Mouse (Mus musculus): ENCODE results near the gene Fhit. TPM values are rescaled to one million over a fixed set of nuclear protein-coding genes. Genes with fewer than 3 reads are reported as not detected.
"Not testable (repeated sequence)": the region's sequence is repeated elsewhere in the genome, so short reads cannot be mapped to it uniquely, and the experiment has no call there.

Gene Fhit
- polyA plus RNA-seq, 1 experiment from 2014 or later, result 8.6 TPM

DNA sequence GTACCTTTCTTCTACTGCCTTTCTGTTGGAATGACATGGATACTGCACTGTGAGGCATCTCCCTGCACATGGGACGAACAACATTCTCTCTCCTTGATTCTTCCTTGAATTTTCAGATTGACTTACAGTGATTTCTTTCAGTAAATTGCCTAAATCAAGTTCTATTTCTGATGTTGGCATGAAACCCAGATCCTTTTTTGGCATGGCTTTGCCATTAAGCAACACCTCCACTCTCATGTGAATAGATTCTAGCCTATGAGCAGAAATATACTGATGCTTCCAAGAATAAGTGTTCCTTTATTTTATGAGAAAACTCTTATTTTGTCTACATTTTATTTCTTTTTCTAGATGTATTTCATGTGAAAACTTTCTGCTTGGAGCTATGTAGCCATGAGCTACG, 383.1 kb downstream of the Fhit start:
- 98% methylated on average over 2 of the region's 2 CpGs for WGBS
- no peaks in the 10 kb centered on the region for H3K27me3 ChIP-seq (replicated peaks)
- no peak overlapping the region for H3K4me2 ChIP-seq
- no peaks in the 10 kb centered on the region for H3K4me1 ChIP-seq
- no peaks in the 10 kb centered on the region for H3K36me3 ChIP-seq (replicated peaks)
- ATAC-seq (replicated peaks), result no peak
- H3K27ac ChIP-seq, result no peak overlapping the region
- H3K4me3 ChIP-seq, result no peak overlapping the region
- H3K9me3 ChIP-seq, result no peaks in the 10 kb centered on the region
- H3K9ac ChIP-seq, result no peak overlapping the region

DNA sequence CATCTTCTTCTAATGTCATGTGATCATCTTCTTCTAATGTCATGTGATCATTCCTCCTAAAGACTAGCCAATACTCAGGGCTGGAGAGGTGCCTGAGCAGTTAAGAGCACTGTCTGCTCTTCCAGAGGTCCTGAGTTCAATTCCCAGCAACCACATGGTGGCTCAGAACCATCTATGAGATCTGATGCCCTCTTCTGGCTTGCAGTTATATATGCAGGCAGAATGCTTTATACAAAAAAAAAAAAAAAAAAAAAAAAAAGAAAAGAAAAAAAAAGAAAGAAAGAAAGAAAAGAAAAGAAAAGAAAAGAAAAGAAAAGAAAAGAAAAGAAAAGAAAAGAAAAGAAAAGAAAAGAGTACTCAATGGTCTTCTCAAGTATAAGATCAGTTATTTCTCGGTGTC, 407.0 kb downstream of the Fhit start:
- H3K9me3 ChIP-seq; H3K4me2 ChIP-seq; H3K27ac ChIP-seq; H3K4me3 ChIP-seq; H3K36me3 ChIP-seq (replicated peaks); H3K27me3 ChIP-seq (replicated peaks); H3K4me1 ChIP-seq; H3K9ac ChIP-seq; ATAC-seq (replicated peaks): not testable (repeated sequence)
- WGBS, result 91% methylated on average over 1 of the region's 1 CpGs

DNA sequence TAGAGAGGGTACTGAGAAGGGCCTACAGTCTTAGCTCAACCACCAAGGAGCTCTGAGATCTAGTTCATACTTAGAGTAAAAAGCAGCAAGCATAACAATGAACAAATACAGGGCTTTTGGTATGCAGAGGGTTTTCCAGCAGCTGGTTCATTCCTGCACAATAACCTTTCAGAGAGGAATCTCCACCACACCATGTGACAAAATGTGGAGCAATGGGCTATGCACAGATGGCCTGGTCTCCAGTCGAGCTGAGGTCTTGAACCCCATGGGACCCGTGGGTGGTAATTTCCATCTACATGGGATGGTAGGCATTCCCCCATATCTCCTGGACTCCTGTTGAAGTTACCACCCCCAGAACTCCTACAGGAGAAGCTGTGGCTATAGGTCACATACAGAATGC, 423.8 kb downstream of the Fhit start:
- no peak overlapping the region for H3K9ac ChIP-seq
- no peak overlapping the region for H3K27ac ChIP-seq
- no peaks in the 10 kb centered on the region for H3K9me3 ChIP-seq
- no peaks in the 10 kb centered on the region for H3K36me3 ChIP-seq (replicated peaks)
- no peak overlapping the region for H3K4me2 ChIP-seq
- no peak overlapping the region for H3K4me3 ChIP-seq
- ATAC-seq (replicated peaks), result no peak
- WGBS, result 79% methylated on average over 2 of the region's 2 CpGs
- H3K27me3 ChIP-seq (replicated peaks), result no peaks in the 10 kb centered on the region
- no peaks in the 10 kb centered on the region for H3K4me1 ChIP-seq

DNA sequence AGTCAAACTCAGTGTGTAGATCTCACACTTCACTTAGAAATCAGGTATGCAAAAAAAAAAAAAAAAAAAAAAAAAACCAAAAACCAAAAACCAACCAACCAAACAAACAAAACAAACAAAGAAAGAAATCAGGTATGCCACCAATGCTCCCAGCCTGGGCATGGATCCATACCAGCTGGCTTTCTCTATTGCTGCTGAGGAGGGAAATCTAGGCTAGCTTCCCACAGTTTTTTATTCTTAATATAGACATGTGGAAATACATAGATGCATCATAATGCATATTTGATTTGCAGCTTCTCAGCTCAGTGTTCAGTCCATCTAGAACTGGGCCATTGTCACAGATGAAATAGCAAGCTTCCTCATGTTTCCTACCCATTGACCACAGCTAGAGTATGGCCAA, 439.3 kb downstream of the Fhit start:
- Histone ChIP-seq H3K27ac (no peak overlapping the region), H3K9me3 (no peaks in the 10 kb centered on the region), H3K4me3 (no peak overlapping the region), H3K36me3 (replicated peaks) (no peaks in the 10 kb centered on the region), H3K4me2 (no peak overlapping the region), H3K27me3 (replicated peaks) (no peaks in the 10 kb centered on the region), H3K9ac (no peak overlapping the region), H3K4me1 (no peaks in the 10 kb centered on the region)
- ATAC-seq (replicated peaks), result no peak

DNA sequence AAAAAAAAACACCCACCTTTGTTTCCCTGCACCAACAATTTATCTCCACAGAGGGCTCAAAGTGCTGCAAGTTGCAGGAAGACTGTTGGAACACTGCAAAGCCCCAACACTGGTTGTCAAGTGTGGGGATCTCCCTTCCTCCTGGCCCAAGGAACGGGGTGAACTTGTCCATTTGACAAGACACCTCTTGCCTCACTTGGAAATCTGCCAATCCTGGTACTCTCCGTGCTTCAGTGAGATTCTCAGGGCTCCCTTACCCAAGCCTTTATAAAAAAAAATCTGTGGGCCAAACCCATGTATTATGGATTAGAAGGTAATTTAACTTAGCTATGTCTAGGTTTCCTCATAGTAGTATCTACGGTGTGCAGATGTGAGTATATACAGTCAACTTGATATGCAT, 448.9 kb downstream of the Fhit start:
- no peak for ATAC-seq (replicated peaks)
- Histone ChIP-seq H3K4me1 (no peaks in the 10 kb centered on the region), H3K4me2 (no peak overlapping the region), H3K36me3 (replicated peaks) (no peaks in the 10 kb centered on the region), H3K9me3 (no peaks in the 10 kb centered on the region), H3K27ac (no peak overlapping the region), H3K4me3 (no peak overlapping the region), H3K27me3 (replicated peaks) (no peaks in the 10 kb centered on the region), H3K9ac (no peak overlapping the region)
- 68% methylated on average over 3 of the region's 3 CpGs for WGBS

DNA sequence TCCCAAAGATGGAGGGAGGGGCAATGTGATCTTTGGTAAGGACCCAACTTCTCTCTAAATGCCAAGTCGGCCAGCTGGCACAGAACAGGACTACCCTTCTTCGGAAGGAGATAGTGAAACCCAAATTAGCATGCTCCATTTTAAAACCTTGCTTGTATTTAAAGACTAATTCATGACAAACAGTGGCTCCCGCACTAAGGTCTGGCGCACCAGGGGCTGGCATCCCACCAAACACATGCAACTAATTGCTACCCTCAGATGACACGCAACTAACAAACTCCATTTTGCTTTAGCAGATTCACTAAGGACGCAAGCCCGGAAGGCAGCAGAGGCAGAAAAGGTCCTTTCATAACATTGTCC, 449.3 kb downstream of the Fhit start:
- H3K36me3 ChIP-seq (replicated peaks), result no peaks in the 10 kb centered on the region
- WGBS, result 65% methylated on average over 7 of the region's 7 CpGs
- no peak overlapping the region for H3K4me2 ChIP-seq
- H3K4me1 ChIP-seq, result no peaks in the 10 kb centered on the region
- no peak overlapping the region for H3K9ac ChIP-seq
- no peak overlapping the region for H3K4me3 ChIP-seq
- no peaks in the 10 kb centered on the region for H3K9me3 ChIP-seq
- no peak overlapping the region for H3K27ac ChIP-seq
- H3K27me3 ChIP-seq (replicated peaks), result no peaks in the 10 kb centered on the region
- peak; percentile 50 for ATAC-seq (replicated peaks)

DNA sequence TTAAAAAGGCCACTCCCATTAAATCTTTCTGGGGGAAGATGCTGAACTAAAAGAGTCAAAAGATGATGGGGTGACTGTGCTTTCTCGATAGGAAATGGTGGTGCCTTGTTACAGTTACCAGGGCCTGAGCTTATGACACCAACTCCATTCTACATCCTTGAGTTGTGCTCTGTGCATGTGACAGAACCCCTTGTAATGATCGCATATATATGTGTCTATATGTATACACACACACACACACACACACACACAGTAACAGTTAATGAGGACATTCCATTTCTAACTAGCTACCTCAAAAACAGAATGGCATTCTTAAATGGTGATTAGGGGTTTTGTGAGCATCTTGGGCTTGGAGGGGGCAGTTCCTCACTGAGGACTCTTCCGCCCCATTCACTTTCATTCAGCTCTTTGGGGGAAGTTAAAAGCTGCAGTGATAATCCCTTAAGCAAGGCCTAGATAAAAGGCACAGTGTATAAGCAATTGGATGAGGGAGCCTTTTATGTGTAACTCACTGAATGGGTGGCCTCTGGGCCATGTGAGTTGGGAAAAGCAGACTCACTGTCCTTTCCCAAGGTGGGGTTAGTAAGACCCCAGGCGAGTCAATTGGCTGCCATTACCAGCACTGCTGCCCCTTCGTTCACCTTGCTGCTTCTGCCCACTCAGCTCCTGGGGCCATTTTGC, 449.9 kb downstream of the Fhit start:
- Histone ChIP-seq H3K36me3 (replicated peaks) (no peaks in the 10 kb centered on the region), H3K4me2 (no peak overlapping the region), H3K27ac (no peak overlapping the region), H3K9me3 (no peaks in the 10 kb centered on the region), H3K4me1 (no peaks in the 10 kb centered on the region), H3K27me3 (replicated peaks) (no peaks in the 10 kb centered on the region), H3K9ac (no peak overlapping the region), H3K4me3 (no peak overlapping the region)
- WGBS, result 56% methylated on average over 5 of the region's 5 CpGs
- ATAC-seq (replicated peaks), result peak; percentile 89

DNA sequence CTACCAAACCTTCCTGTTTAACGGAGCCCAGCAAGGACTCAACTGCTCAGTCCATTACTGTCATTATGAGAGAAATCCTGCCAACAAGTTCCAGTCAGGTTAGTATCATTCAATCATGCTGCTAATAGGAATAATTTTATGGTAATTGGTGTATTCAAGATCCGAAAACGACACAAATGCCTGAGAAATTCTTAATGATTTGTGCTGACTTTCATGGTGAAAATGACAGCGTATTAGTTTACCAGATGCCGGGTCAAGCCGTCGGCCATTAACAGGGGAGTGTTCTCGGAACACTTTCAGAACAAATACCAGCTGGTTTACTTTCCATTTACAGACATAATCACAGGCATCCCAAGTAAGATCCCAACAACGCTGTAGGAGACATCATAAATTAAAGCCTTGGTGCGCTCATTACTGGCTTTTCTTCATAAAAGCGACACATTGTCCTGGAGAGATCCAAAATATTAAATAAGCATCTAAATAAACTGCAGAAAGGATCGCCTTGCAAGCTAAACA, 451.0 kb downstream of the Fhit start:
- no peak overlapping the region for H3K9ac ChIP-seq
- no peak for ATAC-seq (replicated peaks)
- H3K36me3 ChIP-seq (replicated peaks), result no peaks in the 10 kb centered on the region
- no peak overlapping the region for H3K4me3 ChIP-seq
- H3K4me2 ChIP-seq, result no peak overlapping the region
- no peaks in the 10 kb centered on the region for H3K9me3 ChIP-seq
- H3K27ac ChIP-seq, result no peak overlapping the region
- no peaks in the 10 kb centered on the region for H3K27me3 ChIP-seq (replicated peaks)
- H3K4me1 ChIP-seq, result no peaks in the 10 kb centered on the region
- 72% methylated on average over 12 of the region's 12 CpGs for WGBS

DNA sequence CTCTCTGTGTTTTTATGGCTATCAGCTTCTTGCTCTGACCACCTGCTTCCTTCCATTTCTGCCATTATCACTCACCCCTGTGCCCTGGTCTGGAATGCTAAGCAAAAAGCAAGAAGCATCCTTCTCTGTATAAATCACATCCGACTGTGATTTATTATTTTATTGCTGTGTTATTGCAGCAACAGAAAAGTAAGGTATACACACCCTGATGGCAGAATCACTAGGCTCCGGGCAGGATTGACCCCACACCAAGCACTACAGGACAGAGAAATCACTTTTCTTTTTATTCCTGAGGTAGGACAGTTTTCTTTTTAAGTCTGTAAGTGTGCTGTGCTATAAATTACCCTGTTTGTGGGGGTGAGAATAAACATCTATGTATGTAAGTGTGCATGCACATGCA, 460.1 kb downstream of the Fhit start:
- Histone ChIP-seq H3K4me2 (no peak overlapping the region), H3K27me3 (replicated peaks) (no peaks in the 10 kb centered on the region), H3K4me3 (no peak overlapping the region), H3K9ac (no peak overlapping the region), H3K4me1 (no peaks in the 10 kb centered on the region), H3K36me3 (replicated peaks) (no peaks in the 10 kb centered on the region), H3K9me3 (no peaks in the 10 kb centered on the region), H3K27ac (no peak overlapping the region)
- no peak for ATAC-seq (replicated peaks)
- 88% methylated on average over 2 of the region's 2 CpGs for WGBS

DNA sequence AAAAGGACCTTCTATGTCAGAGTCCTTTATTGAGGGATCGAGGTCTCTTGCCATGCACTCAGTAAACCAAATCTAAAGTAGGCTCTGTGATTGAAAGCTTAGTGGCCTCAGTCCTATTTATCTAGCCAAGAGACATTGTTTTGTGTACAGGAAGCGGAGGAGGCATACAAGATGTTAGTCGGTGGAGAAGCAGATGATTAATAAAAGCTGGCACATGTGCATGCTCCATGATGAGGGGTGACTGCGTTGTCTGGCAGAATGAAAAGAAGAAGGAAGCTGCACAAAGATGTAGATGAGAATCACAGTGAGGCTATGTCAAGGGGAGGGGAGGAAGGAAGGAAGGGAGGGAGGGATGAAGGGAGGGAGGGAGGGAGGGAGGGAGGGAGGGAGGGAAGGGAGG, 481.8 kb downstream of the Fhit start:
- Histone ChIP-seq H3K4me2 (no peak overlapping the region), H3K4me3 (no peak overlapping the region), H3K27me3 (replicated peaks) (no peaks in the 10 kb centered on the region), H3K9me3 (no peaks in the 10 kb centered on the region), H3K36me3 (replicated peaks) (no peaks in the 10 kb centered on the region), H3K4me1 (no peaks in the 10 kb centered on the region), H3K9ac (no peak overlapping the region), H3K27ac (no peak overlapping the region)
- ATAC-seq (replicated peaks), result no peak
- WGBS, result 51% methylated on average over 4 of the region's 4 CpGs

DNA sequence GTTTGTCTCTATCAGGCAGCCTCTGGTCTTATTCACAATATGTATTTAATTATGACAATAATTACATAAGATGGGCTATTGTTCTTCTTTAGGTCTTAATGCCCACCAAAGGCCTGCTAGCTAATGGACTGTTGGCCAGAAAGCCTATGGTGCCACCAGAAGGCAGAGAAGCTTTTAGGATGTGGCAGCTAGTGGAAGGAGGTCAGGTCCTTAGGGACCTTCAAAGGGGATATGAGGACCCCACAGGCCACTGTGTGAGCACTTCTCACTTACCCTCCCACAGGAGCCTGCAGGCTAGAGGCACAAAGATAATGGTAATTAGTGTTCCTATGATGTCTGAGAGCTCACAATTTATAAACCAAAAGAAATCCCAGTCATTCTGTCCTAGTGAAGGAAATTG, 482.2 kb downstream of the Fhit start:
- H3K9me3 ChIP-seq, result no peaks in the 10 kb centered on the region
- H3K9ac ChIP-seq, result no peak overlapping the region
- H3K27me3 ChIP-seq (replicated peaks), result no peaks in the 10 kb centered on the region
- no peak overlapping the region for H3K4me2 ChIP-seq
- H3K36me3 ChIP-seq (replicated peaks), result no peaks in the 10 kb centered on the region
- H3K4me1 ChIP-seq, result no peaks in the 10 kb centered on the region
- ATAC-seq (replicated peaks), result no peak
- no peak overlapping the region for H3K27ac ChIP-seq
- no peak overlapping the region for H3K4me3 ChIP-seq

DNA sequence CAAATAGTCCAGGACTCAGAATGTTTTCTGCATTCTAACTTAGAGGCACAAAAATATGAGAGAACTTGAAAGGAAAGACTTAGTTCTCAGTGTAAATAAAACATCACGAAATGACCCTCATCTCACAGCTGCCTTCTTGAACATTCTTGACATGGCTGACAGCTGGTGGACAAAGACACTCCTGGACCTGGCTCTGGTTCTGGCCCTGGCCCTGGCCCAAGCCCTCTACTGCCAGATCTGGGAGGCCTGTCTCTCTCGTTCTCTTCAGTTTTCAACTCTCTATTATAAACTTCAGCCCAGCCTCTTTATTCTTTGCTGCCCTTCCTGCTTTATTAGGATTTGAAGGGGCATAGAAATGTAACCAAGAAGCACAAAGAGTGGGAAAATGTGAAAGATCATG, 484.2 kb downstream of the Fhit start:
- Histone ChIP-seq H3K9ac (no peak overlapping the region), H3K27me3 (replicated peaks) (no peaks in the 10 kb centered on the region), H3K4me3 (no peak overlapping the region), H3K4me2 (no peak overlapping the region), H3K27ac (no peak overlapping the region), H3K36me3 (replicated peaks) (no peaks in the 10 kb centered on the region), H3K9me3 (no peaks in the 10 kb centered on the region), H3K4me1 (no peaks in the 10 kb centered on the region)
- 48% methylated on average over 2 of the region's 2 CpGs for WGBS
- no peak for ATAC-seq (replicated peaks)

DNA sequence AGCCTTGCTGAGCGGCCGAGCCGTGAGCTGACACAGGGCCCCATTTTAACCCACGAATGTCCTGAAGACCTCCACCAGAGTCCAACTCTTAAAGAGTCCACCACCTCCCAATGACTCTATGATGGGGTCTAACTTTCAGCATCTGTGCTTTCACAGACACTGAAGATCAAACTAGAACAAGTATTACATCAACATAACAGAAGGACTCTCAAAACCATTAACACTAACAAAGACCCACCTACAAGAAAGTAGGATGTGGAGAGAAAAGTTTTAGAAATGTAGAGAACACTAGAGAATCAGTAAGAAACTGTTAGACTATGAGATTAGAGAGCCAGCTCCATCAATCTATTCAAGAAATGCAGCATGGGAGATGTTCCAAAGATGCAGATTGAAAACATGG, 501.6 kb downstream of the Fhit start:
- no peak overlapping the region for H3K4me2 ChIP-seq
- no peaks in the 10 kb centered on the region for H3K27me3 ChIP-seq (replicated peaks)
- H3K4me1 ChIP-seq, result no peaks in the 10 kb centered on the region
- H3K36me3 ChIP-seq (replicated peaks), result no peaks in the 10 kb centered on the region
- no peaks in the 10 kb centered on the region for H3K9me3 ChIP-seq
- H3K27ac ChIP-seq, result no peak overlapping the region
- no peak overlapping the region for H3K4me3 ChIP-seq
- WGBS, result 92% methylated on average over 4 of the region's 4 CpGs
- no peak for ATAC-seq (replicated peaks)
- H3K9ac ChIP-seq, result no peak overlapping the region

All from midbrain, embryonic 15.5 days (tissue).